Mouse (Mus musculus) liver, embryonic 13.5 days (tissue): ENCODE data around the gene Usp3. TPM values are rescaled to one million over a fixed set of nuclear protein-coding genes. Genes with fewer than 3 reads are reported as not detected.

Source experiments
- ATAC-seq: fragments of 200-750 bp; cut with Nextera tagmentation; 2 replicates; pipeline ENCODE4 v1.8.0; 2017; ENCODE audit warnings: low read depth, mild to moderate bottlenecking, moderate number of reproducible peaks, moderate library complexity
- DNase-seq: peaks from one replicate; pipeline ENCODE4 v3.0.0; 2022
- H3K27ac ChIP-seq: fragments of 300-500 bp; sonication (generic); 2 replicates; pipeline ENCODE4 v1.5.1; 2015; ENCODE audit warnings: moderate library complexity, mild to moderate bottlenecking, inconsistent platforms
- H3K27me3 ChIP-seq: fragments of 300-500 bp; sonication (generic); 2 replicates; pipeline ENCODE4 v1.6.1; 2015; ENCODE audit warnings: mild to moderate bottlenecking, inconsistent platforms
- H3K36me3 ChIP-seq: fragments of 300-500 bp; sonication (generic); 2 replicates; pipeline ENCODE4 v1.6.1; 2015; ENCODE audit warnings: mild to moderate bottlenecking, inconsistent platforms
- H3K4me1 ChIP-seq: fragments of 300-500 bp; sonication (generic); replicated peaks from 2 replicates; pipeline ENCODE4 v1.6.1; 2015; ENCODE audit warnings: inconsistent platforms
- H3K4me2 ChIP-seq: fragments of 300-500 bp; sonication (generic); 2 replicates; pipeline ENCODE4 v1.6.1; 2015; ENCODE audit warnings: inconsistent platforms, mild to moderate bottlenecking, moderate library complexity
- H3K4me3 ChIP-seq: fragments of 300-500 bp; sonication (generic); replicated peaks from 2 replicates; pipeline ENCODE4 v1.5.1; 2015; ENCODE audit warnings: mild to moderate bottlenecking, inconsistent platforms
- H3K9ac ChIP-seq: fragments of 300-500 bp; sonication (generic); 2 replicates; pipeline ENCODE4 v1.6.1; 2015; ENCODE audit warnings: mild to moderate bottlenecking, inconsistent platforms
- H3K9me3 ChIP-seq: fragments of 300-500 bp; sonication (generic); replicated peaks from 2 replicates; pipeline ENCODE4 v1.6.1; 2016; ENCODE audit warnings: inconsistent platforms
- WGBS: fragments of 180-500 bp; shearing (Covaris S2); methylation state at CpG from one replicate; pipeline ENCODE4 v1.1.7; 2015; ENCODE audit not compliant: insufficient replicate concordance; 5-methylcytosine and 5-hydroxymethylcytosine counted together
- polyA plus RNA-seq: library from polyadenylated mRNA; unstranded; fragments of >200 nt; fragmentation: Nextera tagmentation; extraction: Ambion mirVana; gene quantifications from 2 replicates; pipeline ENCODE4 v1.2.1, GENCODE M21; 2015

The Usp3 gene
- polyA plus RNA-seq, 1 experiment from 2014 or later: 18.8 TPM

- H3K27ac ChIP-seq: no peak overlapping the region
- H3K4me3 ChIP-seq: no peak overlapping the region
- peaks cover 46% of the 10 kb centered on the region for H3K4me1 ChIP-seq
- H3K4me2 ChIP-seq: no peak overlapping the region
- ATAC-seq (no peak), DNase-seq (no peak)
- H3K9me3 ChIP-seq: no peaks in the 10 kb centered on the region
- 67% methylated on average over 2 of the region's 2 CpGs for WGBS
- no peak overlapping the region for H3K9ac ChIP-seq
- no peaks in the 10 kb centered on the region for H3K36me3 ChIP-seq
- no peaks in the 10 kb centered on the region for H3K27me3 ChIP-seq
Measured at GRCm38 (mm10) chr9:66590051-66590450, 2.9 kb downstream of the Usp3 start.

DNA sequence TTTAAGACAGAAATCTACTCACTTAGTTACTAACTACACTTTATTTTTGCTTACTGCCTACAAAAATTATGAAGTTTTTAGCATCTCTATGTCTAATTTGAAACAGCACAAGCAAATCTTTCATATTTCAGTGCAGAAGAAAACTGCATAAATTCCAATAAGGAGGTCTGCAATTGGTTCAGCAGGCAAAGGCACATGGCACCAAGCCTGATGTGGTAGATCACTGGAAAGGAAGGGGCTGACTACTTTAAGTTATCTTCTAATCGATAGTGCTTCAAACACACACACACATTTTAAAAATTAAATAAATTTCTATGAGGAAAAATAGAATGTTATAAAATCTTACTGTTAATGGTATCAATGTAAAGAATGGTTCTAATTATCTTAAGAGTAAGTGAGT lies 5.9 kb downstream of the Usp3 start:
- Histone ChIP-seq H3K27ac (no peak overlapping the region), H3K9me3 (no peaks in the 10 kb centered on the region), H3K4me3 (no peak overlapping the region), H3K4me2 (no peak overlapping the region), H3K4me1 (peaks cover 30% of the 10 kb centered on the region), H3K36me3 (no peaks in the 10 kb centered on the region), H3K27me3 (no peaks in the 10 kb centered on the region), H3K9ac (no peak overlapping the region)
- 82% methylated on average over 1 of the region's 1 CpGs for WGBS
- DNase-seq (no peak), ATAC-seq (no peak)

GRCm38 (mm10) chr9:66586533-66586932 lies 6.4 kb downstream of the Usp3 start:
- Histone ChIP-seq H3K27me3 (no peaks in the 10 kb centered on the region), H3K36me3 (no peaks in the 10 kb centered on the region), H3K4me1 (peaks cover 26% of the 10 kb centered on the region), H3K27ac (no peak overlapping the region), H3K4me3 (no peak overlapping the region), H3K9me3 (no peaks in the 10 kb centered on the region), H3K9ac (no peak overlapping the region), H3K4me2 (no peak overlapping the region)
- DNase-seq (no peak), ATAC-seq (no peak)
- WGBS: 10% methylated on average over 1 of the region's 1 CpGs

DNA sequence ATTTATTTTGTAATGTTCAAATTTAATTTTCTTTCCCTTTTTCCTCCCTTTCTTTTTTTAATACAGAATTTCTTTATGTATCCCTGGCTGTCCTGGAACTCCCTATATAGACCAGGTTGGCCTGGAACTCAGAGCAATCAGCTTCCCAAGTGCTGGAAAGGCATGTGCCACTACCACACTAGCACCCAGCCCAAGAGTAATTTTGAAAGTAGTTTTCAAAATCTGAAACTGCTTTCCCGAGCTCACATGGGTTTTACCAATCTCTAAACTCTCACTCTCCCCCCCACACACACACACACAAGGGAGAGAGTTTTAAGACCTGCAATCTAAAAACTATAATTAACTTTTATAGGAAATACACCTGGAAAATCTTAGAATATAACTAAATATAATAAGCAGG lies 7.8 kb downstream of the Usp3 start:
- no peak overlapping the region for H3K4me3 ChIP-seq
- no peaks in the 10 kb centered on the region for H3K36me3 ChIP-seq
- H3K27me3 ChIP-seq: no peaks in the 10 kb centered on the region
- H3K4me2 ChIP-seq: no peak overlapping the region
- H3K9me3 ChIP-seq: no peaks in the 10 kb centered on the region
- no peak overlapping the region for H3K27ac ChIP-seq
- DNase-seq (no peak), ATAC-seq (no peak)
- WGBS: 41% methylated on average over 1 of the region's 1 CpGs
- H3K9ac ChIP-seq: no peak overlapping the region
- peaks cover 16% of the 10 kb centered on the region for H3K4me1 ChIP-seq

DNA sequence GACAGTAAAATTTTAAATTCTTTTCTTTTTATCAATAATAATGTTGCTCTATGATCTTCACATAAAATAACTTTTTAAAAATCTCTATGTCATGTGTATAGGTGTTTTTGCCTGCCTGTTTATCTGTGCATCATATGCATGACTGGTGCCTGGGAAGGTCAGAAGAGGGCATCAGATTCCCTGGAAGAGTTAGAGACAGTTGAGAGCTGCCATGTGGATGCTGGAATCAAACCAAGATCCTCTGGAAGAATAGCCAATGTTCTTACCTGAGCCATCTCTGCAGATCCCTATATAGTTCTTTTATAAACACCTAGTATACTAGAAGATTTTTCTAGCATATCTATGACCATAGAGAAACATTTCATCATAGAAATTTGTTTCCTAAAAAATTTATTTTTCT lies 8.8 kb downstream of the Usp3 start:
- Histone ChIP-seq H3K9me3 (no peaks in the 10 kb centered on the region), H3K27ac (no peak overlapping the region), H3K9ac (no peak overlapping the region), H3K27me3 (no peaks in the 10 kb centered on the region), H3K4me2 (no peak overlapping the region), H3K4me1 (peaks cover 12% of the 10 kb centered on the region), H3K36me3 (no peaks in the 10 kb centered on the region), H3K4me3 (no peak overlapping the region)
- ATAC-seq (no peak), DNase-seq (no peak)

DNA sequence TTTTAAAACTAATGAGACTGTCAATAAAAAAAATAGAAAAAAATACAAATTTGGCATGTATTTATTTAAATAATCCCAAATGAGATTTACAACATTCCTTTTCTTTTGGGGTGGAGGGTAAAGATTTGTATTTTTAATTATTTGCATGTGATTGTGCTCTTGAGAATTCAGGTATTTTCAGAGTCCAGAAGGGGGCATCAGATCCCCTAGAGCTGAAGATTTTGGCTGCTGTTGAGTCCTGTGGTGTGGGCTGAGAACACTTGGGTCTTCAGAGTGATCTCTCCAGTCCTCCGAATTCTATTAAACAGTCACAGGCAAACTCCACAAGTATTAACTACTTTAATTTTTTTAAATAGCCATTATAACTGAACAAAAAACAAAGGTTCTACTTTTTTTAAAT lies 9.7 kb downstream of the Usp3 start:
- Histone ChIP-seq H3K4me2 (no peak overlapping the region), H3K4me3 (no peak overlapping the region), H3K27me3 (no peaks in the 10 kb centered on the region), H3K9ac (no peak overlapping the region), H3K9me3 (no peaks in the 10 kb centered on the region), H3K4me1 (peaks cover 16% of the 10 kb centered on the region), H3K27ac (no peak overlapping the region), H3K36me3 (no peaks in the 10 kb centered on the region)
- 79% methylated on average over 1 of the region's 1 CpGs for WGBS
- DNase-seq (no peak), ATAC-seq (no peak)

- DNase-seq (no peak), ATAC-seq (no peak)
- H3K36me3 ChIP-seq: no peaks in the 10 kb centered on the region
- H3K4me1 ChIP-seq: peaks cover 16% of the 10 kb centered on the region
- WGBS: 69% methylated on average over 3 of the region's 3 CpGs
- no peaks in the 10 kb centered on the region for H3K27me3 ChIP-seq
- H3K4me3 ChIP-seq: no peak overlapping the region
- H3K9me3 ChIP-seq: no peaks in the 10 kb centered on the region
- H3K27ac ChIP-seq: no peak overlapping the region
- H3K9ac ChIP-seq: no peak overlapping the region
- H3K4me2 ChIP-seq: no peak overlapping the region
Measured at GRCm38 (mm10) chr9:66581694-66582093, 11.2 kb downstream of the Usp3 start.

GRCm38 (mm10) chr9:66580722-66581121 lies 12.2 kb downstream of the Usp3 start:
- no peak for DNase-seq
- no peak overlapping the region for H3K9ac ChIP-seq
- ATAC-seq: no peak
- H3K36me3 ChIP-seq: no peaks in the 10 kb centered on the region
- H3K27ac ChIP-seq: no peak overlapping the region
- 65% methylated on average over 1 of the region's 1 CpGs for WGBS
- H3K4me2 ChIP-seq: no peak overlapping the region
- H3K4me3 ChIP-seq: no peak overlapping the region
- no peaks in the 10 kb centered on the region for H3K27me3 ChIP-seq
- peaks cover 20% of the 10 kb centered on the region for H3K4me1 ChIP-seq
- no peaks in the 10 kb centered on the region for H3K9me3 ChIP-seq

DNA sequence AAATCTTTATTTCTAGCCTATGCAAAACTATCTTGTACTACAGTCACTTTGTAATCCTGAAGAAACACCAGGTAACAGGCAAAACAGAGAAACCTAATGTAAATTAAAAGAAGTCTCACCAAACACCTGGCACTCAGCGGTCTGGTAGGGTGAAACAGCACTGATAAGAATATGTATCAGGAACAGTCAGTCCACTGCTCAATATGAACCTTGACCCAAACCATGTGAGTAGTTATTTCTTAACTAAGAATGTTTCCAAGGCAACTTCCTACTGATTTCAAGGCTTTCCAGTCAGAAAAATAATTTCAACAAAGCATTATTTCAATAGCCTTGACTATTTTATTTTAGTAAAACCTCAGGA lies 17.1 kb downstream of the Usp3 start:
- DNase-seq (peak; percentile 55), ATAC-seq (peak; percentile 89)
- Histone ChIP-seq H3K4me1 (peaks cover 48% of the 10 kb centered on the region), H3K9me3 (no peaks in the 10 kb centered on the region), H3K9ac (peak overlapping the region; percentile 41; the same call in 1 of the 2 replicates), H3K36me3 (no peaks in the 10 kb centered on the region), H3K27ac (peak overlapping the region; percentile 76), H3K27me3 (no peaks in the 10 kb centered on the region), H3K4me2 (peak overlapping the region; percentile 24; the same call in 1 of the 2 replicates), H3K4me3 (no peak overlapping the region)
- 15% methylated on average over 1 of the region's 1 CpGs for WGBS

GRCm38 (mm10) chr9:66575041-66575877 lies 17.7 kb downstream of the Usp3 start:
- Histone ChIP-seq H3K36me3 (no peaks in the 10 kb centered on the region), H3K4me1 (peaks cover 52% of the 10 kb centered on the region), H3K27ac (peak overlapping the region; percentile 76), H3K4me3 (no peak overlapping the region), H3K27me3 (no peaks in the 10 kb centered on the region), H3K9me3 (no peaks in the 10 kb centered on the region), H3K9ac (peak overlapping the region; percentile 41; the same call in 1 of the 2 replicates), H3K4me2 (peak overlapping the region; percentile 24; the same call in 1 of the 2 replicates)
- DNase-seq (no peak), ATAC-seq (peak; percentile 45)
- WGBS: 76% methylated on average over 1 of the region's 1 CpGs

GRCm38 (mm10) chr9:66571986-66572700 lies 20.8 kb downstream of the Usp3 start:
- H3K9ac ChIP-seq: no peak overlapping the region
- no peak for DNase-seq
- peaks cover 66% of the 10 kb centered on the region for H3K4me1 ChIP-seq
- H3K4me3 ChIP-seq: no peak overlapping the region
- H3K9me3 ChIP-seq: no peaks in the 10 kb centered on the region
- H3K36me3 ChIP-seq: no peaks in the 10 kb centered on the region
- H3K27me3 ChIP-seq: no peaks in the 10 kb centered on the region
- no peak overlapping the region for H3K4me2 ChIP-seq
- ATAC-seq: no peak
- 46% methylated on average over 4 of the region's 4 CpGs for WGBS
- H3K27ac ChIP-seq: no peak overlapping the region
